Mouse (Mus musculus): Measurements from ENCODE around the gene Ccdc83. TPM values are rescaled to one million over a fixed set of nuclear protein-coding genes. Genes with fewer than 3 reads are reported as not detected.

Gene Ccdc83
- total RNA-seq, 2 experiments from 2014 or later: not detected

DNA sequence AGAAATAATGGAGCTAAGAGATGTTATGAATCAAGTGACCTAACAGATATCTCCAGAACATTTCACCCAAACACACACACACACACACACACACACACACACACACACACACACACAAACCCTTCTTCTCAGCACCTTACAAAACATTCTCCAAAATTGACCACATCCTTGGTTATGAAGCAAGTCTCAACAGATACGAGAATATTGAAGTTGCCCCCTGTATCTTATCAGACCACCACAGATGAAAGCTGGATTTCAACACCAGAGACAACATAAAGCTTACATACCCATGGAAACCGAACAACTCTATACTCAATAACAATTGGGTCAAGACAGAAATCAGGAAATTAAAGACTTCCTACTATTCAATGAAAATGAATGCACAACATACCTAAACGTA lies 4.6 kb upstream of the Ccdc83 start:
- no peak for ATAC-seq (replicated peaks; ENCODE audit: low FRiP score, poor library complexity, severe bottlenecking)

- no peak for ATAC-seq (replicated peaks; ENCODE audit: low FRiP score, poor library complexity, severe bottlenecking)
These were observed 3.5 kb downstream of the Ccdc83 start for GRCm38 (mm10) chr7:90261902-90262599.

DNA sequence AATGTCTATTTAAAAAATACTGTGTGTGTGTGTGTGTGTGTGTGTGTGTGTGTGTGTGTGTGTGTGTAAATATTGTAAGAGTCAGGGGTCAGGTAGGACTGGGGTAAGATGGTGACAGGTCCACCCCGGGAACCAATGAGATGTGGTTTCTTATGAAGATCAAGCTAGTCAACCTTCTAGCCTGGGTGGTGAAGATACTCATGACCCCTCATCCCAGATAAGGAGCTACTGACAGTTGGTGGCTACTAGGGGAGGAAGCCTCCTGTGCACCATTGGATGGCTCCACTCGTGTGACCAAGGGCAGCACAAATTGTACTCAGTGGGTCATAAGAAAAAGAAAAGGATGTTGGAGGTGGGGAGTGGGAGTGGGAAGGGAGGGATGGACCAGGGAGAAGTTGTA lies 5.7 kb downstream of the Ccdc83 start:
- ATAC-seq (replicated peaks; ENCODE audit: low FRiP score, poor library complexity, severe bottlenecking): no peak

GRCm38 (mm10) chr7:90258701-90259100 lies 6.9 kb downstream of the Ccdc83 start:
- no peak for ATAC-seq (replicated peaks; ENCODE audit: low FRiP score, poor library complexity, severe bottlenecking)

DNA sequence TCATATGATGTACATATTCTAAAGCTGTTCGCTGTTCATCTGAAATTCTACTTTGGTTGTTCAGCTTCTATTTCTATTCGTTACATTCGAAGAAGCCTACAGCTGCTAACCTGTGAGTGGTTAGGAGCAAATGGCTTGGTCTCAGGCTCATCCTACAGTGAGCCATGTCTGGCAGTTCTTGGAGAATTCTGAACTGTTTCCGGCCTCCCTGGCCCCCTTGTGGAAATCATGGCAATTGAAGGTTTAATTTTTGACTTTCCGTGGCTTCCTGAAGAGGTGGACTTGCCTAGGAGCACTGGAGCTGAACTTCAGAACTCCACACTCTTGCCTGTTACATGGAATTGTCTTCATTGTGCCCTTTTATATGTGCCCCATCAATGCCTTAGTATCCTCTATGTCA lies 12.6 kb downstream of the Ccdc83 start:
- no peak for ATAC-seq (replicated peaks; ENCODE audit: low FRiP score, poor library complexity, severe bottlenecking)

DNA sequence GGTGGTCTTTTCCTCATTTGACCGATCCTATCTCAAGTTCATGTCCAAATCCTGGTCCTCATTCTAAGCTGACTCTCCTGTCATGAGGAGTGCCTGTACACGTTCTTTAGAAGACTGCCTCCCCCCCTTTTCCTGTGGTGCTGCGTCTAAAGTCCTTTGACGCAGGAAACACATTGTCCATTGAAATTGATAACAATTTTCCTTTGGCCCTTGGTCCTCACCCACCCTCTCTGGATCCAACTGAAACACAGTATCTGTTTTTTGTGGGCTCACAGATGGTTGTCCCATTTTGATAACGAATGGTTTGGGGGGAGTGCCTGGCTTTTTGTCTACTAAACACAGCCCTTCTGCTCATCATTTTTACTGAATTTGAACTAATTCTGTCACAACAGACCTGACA lies 21.9 kb downstream of the Ccdc83 start:
- no peak for ATAC-seq (replicated peaks; ENCODE audit: low FRiP score, poor library complexity, severe bottlenecking)

DNA sequence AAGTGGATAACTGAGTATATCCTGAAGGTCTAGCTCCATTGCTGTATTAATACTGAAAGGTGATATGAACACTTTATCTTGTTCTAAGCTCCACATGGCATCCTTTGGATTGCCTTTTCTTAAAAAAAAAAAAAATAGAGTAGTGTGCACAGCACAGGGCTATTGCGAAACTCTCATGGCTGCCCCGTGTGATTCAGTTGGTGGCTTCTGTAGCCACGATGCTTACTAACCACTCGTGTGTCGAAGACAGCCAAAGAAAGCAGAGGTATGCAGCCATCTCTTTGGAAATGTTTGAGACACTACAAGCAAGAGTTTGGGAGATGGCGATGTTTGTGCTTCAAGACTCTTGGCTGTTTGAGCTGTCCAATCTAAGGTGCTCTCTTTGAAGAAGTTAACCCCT lies 22.4 kb downstream of the Ccdc83 start:
- ATAC-seq (replicated peaks; ENCODE audit: low FRiP score, poor library complexity, severe bottlenecking): no peak

GRCm38 (mm10) chr7:90236289-90236905 lies 29.2 kb downstream of the Ccdc83 start:
- ATAC-seq (replicated peaks; ENCODE audit: low FRiP score, poor library complexity, severe bottlenecking): no peak

DNA sequence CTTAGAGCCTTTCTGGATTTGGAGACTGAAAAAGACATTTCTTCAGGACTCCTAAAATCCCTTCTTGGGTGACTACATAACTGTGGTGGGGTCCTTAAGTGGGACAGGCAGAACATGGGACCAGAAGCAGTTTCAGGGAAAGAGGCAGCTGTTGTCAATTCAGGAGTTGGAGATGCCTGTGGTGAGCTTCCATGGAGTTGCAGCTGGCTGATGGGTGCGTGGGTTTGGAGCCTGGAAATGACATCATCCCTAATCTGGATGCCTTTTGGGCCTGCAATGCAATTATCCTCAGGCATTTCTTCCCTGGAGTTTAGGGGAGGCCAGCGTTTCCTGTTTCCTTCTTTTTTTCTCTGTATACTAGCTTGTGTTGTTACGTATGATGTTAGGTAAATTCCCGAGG lies 31.7 kb downstream of the Ccdc83 start:
- ATAC-seq (replicated peaks; ENCODE audit: low FRiP score, poor library complexity, severe bottlenecking): no peak

- no peak for ATAC-seq (replicated peaks; ENCODE audit: low FRiP score, poor library complexity, severe bottlenecking)
These were observed 34.1 kb downstream of the Ccdc83 start for GRCm38 (mm10) chr7:90231431-90231830.

- ATAC-seq (replicated peaks; ENCODE audit: low FRiP score, poor library complexity, severe bottlenecking): peak; percentile 53
These were observed 36.7 kb downstream of the Ccdc83 start for GRCm38 (mm10) chr7:90228884-90229283.

- no peak for ATAC-seq (replicated peaks; ENCODE audit: low FRiP score, poor library complexity, severe bottlenecking)
These were observed 37.5 kb downstream of the Ccdc83 start for GRCm38 (mm10) chr7:90228075-90228474.

DNA sequence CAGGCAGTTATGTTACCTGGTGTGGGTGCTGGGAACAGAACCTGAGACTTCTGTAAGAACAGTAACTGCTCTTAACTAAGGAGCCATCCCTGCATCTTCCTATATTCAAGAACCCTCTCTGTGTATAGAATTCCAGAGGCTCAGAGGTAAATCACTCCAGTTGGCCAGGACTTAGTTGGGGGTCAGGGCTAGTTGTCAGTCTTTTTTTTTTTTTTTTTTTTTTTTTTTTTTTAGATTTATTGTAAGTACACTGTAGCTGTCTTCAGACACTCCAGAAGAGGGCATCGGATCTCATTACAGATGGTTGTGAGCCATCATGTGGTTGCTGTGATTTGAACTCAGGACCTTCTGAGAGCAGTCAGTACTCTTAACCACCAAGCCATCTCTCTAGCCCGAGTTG lies 44.1 kb downstream of the Ccdc83 start:
- ATAC-seq (replicated peaks; ENCODE audit: low FRiP score, poor library complexity, severe bottlenecking): no peak

- ATAC-seq (replicated peaks; ENCODE audit: low FRiP score, poor library complexity, severe bottlenecking): no peak
These were observed 47.5 kb downstream of the Ccdc83 start for GRCm38 (mm10) chr7:90218122-90218521.

DNA sequence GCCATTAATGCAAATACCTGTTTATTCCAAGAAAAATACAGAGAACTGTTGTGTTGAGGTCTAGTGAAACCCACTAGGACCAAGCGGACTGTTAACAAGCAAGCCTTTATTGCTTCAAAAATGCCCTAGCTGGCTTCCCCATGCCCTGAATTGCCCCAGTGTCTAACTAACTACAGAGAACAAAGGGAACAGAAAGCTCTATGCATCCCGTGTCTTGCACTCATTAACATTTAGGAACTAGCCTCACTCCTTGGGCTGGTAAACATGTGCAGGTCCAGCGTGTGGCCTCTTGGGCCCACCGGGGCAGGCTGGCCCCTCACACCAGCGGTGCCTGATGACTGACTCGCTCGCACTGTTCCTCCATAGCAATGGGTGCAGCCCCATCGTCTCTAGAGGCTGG lies 49.1 kb downstream of the Ccdc83 start:
- ATAC-seq (replicated peaks; ENCODE audit: low FRiP score, poor library complexity, severe bottlenecking): no peak

DNA sequence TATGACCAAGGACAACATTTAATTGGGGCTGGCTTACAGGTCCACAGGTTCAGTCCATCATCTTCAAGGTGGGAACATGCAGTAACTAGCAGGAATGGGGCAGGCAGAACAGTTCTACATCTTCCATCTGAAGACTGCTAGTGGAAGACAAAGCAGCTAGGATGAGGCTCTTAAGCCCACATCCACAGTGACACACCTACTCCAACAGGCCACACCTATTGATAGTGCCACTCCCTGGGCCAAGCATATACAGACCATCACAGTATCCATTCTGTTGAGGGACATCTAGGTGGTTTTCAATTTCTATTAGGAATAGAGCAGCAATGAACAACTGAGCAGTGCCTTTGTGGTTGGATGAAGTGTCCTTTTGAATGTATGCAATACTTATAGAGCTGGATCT lies 54.6 kb downstream of the Ccdc83 start:
- no peak for ATAC-seq (replicated peaks; ENCODE audit: low FRiP score, poor library complexity, severe bottlenecking)

DNA sequence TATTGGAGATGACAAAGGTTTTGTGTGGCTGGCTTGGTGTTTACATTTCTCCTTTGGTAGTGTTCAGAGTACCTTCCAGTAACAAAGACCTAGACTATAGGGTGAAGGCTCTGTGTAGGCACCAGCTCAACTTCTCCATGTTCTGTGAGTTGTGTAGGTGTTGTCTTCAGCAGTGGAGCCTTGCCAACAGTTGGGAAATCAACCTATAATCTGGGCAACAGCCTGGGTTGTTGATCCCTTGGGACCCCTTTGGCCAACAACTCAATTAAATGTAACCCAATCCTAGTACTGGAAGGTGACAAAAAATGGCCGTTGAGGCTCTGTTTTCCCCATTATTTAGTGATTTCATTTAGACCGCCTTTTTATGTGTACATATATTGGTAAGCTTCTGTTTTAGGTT lies 55.5 kb downstream of the Ccdc83 start:
- no peak for ATAC-seq (replicated peaks; ENCODE audit: low FRiP score, poor library complexity, severe bottlenecking)

DNA sequence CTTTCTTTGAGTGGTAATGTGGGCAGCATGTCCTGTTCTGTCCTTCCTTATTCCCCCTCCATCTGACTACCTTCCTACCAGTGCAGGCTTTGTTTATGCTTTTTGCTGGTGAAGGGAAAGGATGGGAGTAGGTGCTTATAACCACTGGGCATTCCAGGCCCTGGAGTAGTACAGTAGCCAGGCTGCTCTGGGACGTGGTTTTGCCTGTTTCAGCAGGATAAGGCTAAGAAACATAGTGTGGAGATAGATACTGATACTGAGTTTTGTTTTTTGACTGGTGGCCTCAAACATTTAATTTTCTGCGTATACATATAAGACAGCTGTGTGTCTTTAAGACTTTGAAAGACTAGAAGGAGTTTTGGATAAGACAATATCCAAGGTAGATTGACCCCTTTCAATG lies 61.7 kb downstream of the Ccdc83 start:
- ATAC-seq (replicated peaks; ENCODE audit: low FRiP score, poor library complexity, severe bottlenecking): no peak

- ATAC-seq (replicated peaks; ENCODE audit: low FRiP score, poor library complexity, severe bottlenecking): no peak
These were observed 63.6 kb downstream of the Ccdc83 start for GRCm38 (mm10) chr7:90201877-90202465.

GRCm38 (mm10) chr7:90200251-90200650 lies 65.3 kb downstream of the Ccdc83 start:
- no peak for ATAC-seq (replicated peaks; ENCODE audit: low FRiP score, poor library complexity, severe bottlenecking)

- ATAC-seq (replicated peaks; ENCODE audit: low FRiP score, poor library complexity, severe bottlenecking): no peak
These were observed 84.9 kb downstream of the Ccdc83 start for GRCm38 (mm10) chr7:90180635-90181034.

All from erythroblast, adult 5-6 weeks (primary cell).